ENCODE assay signal across 16 mouse cellular contexts in genomic region chr17:5401288-5401687, GRCm38 (mm10). TPM values are rescaled to one million over a fixed set of nuclear protein-coding genes. Genes with fewer than 3 reads are reported as not detected.
"Had no signal": no experiment of that assay in that cellular context is flagged by ENCODE, and none has a peak within 500 bp of the region (broad histone marks: within the 10 kb centered on the region; RNA-seq: fewer than 3 reads in every experiment).

No protein-coding gene starts in this region.

- H3K9me3 ChIP-seq: heart, embryonic 10.5 days; heart, embryonic 12.5 days; hindbrain, embryonic 10.5 days; hindbrain, embryonic 12.5 days; intestine, embryonic 15.5 days; limb, embryonic 10.5 days; limb, embryonic 12.5 days had no signal

- H3K4me3 ChIP-seq: heart, embryonic 12.5 days; hindbrain, embryonic 12.5 days; intestine, embryonic 15.5 days; layer of hippocampus, adult 2 months; limb, embryonic 12.5 days had no signal

- H3K36me3 ChIP-seq: heart, embryonic 10.5 days; heart, embryonic 12.5 days; hindbrain, embryonic 10.5 days; hindbrain, embryonic 12.5 days; intestine, embryonic 15.5 days; limb, embryonic 10.5 days; limb, embryonic 12.5 days had no signal

- ATAC-seq: hindbrain, embryonic 16.5 days had no signal

- H3K27me3 ChIP-seq: intestine, embryonic 15.5 days had no signal

RNA-seq across cellular contexts. Expression of gene Ldhal6b, which starts 17.3 kb away (rescaled TPM):
- polyA plus RNA-seq: forebrain, postnatal 0 days; heart, embryonic 10.5 days; heart, embryonic 12.5 days; heart, embryonic 14.5 days; heart, embryonic 16.5 days; hindbrain, embryonic 12.5 days; hindbrain, embryonic 16.5 days; inflammation-experienced regulatory T-cells, adult 6 months; intestine, embryonic 15.5 days; intestine, postnatal 0 days; kidney, embryonic 14.5 days; kidney, embryonic 16.5 days; limb, embryonic 10.5 days; limb, embryonic 12.5 days had no signal
